Mouse (Mus musculus): ENCODE results near the gene Dnah17. TPM values are rescaled to one million over a fixed set of nuclear protein-coding genes. Genes with fewer than 3 reads are reported as not detected.
A peak's percentile ranks its signal among the peaks of the same experiment; 100 is the strongest.

The Dnah17 gene
- polyA plus RNA-seq, 1 experiment = 0.27 TPM

GRCm38 (mm10) chr11:118096736-118097135 lies 33.7 kb downstream of the Dnah17 start:
- DNase-seq (ENCODE audit: low read depth, low spot score) = no peak
- 47% methylated on average over 2 of the region's 2 CpGs for WGBS

- no peak for DNase-seq (ENCODE audit: low read depth, low spot score)
- WGBS = 76% methylated on average over 9 of the region's 9 CpGs
These were observed 35.4 kb downstream of the Dnah17 start for GRCm38 (mm10) chr11:118095004-118095403.

DNA sequence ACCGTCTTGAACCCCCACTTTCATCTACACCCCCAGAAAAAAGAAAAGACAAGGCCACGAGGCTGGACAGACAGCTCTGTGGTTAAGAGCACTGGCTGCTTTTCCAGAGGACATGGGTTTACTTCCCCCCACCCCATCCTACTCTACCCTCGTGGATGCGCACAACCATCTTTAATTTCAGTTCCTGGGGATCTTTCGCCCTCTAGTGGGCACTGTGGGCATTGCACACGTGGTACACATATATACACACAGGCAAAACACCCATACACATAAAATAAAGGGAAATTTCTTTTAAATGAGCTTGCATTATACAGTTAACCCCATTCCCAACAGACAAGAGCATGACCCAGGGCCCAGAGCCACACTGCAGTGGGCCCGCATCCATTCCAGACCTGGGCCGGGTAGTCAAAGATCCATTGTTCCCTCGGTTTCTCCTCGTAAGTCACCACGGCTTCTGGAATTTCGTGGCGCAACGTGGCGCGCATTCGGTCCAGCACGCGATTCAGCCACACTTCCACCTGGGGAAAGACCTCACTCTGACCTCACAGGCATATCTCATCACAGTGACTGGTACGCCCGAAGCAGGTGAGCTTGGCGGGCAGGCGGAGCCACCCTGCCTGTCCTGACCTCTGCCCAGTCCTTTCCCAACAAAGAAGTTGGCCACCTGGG lies 39.3 kb downstream of the Dnah17 start:
- WGBS = 87% methylated on average over 23 of the region's 23 CpGs
- DNase-seq (ENCODE audit: low read depth, low spot score) = no peak

DNA sequence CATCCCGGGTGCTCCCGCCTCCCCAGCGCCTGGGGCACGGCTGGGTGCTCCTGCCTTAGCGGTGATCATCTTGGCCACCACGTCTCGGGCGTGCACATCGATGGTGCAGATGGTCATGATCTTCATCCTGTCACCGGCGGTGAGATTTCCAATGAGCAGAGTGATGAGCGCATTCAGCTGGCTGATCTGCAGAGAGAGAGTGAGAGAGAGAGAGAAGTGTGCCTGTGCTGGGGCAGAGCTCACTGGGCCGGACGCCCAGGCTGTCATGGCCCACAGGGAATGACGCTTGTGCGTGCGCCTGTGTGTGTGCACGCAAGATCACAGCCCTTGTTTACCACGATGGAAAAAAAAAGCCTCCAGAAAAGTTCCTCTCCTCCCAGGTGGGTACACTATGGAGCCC lies 41.5 kb downstream of the Dnah17 start:
- DNase-seq (ENCODE audit: low read depth, low spot score) = no peak
- 83% methylated on average over 19 of the region's 19 CpGs for WGBS

GRCm38 (mm10) chr11:118085961-118086360 lies 44.5 kb downstream of the Dnah17 start:
- no peak for DNase-seq (ENCODE audit: low read depth, low spot score)
- 43% methylated on average over 8 of the region's 8 CpGs for WGBS

DNA sequence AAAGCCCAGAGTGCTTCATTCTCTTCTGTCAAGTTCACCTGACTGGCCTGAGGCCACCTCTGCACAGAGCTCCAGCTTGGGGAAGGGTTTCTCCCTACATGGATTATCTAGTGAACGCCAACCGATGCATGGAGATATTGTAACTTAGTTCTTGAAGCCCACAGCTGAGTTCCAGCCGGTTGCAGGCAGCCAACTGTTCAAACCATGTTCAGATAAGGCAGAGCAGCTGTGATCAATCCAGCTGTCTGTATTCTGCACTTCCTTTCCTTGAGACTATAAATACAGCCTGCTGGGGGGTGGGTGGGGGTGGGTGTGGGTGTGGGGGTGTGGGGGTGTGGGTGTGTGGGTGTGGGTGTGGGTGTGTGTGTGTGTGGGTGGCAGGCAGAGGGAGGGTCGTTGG lies 45.3 kb downstream of the Dnah17 start:
- WGBS = 39% methylated on average over 4 of the region's 4 CpGs
- DNase-seq (ENCODE audit: low read depth, low spot score) = no peak

GRCm38 (mm10) chr11:118084266-118084665 lies 46.2 kb downstream of the Dnah17 start:
- 87% methylated on average over 3 of the region's 3 CpGs for WGBS
- DNase-seq (ENCODE audit: low read depth, low spot score) = no peak

DNA sequence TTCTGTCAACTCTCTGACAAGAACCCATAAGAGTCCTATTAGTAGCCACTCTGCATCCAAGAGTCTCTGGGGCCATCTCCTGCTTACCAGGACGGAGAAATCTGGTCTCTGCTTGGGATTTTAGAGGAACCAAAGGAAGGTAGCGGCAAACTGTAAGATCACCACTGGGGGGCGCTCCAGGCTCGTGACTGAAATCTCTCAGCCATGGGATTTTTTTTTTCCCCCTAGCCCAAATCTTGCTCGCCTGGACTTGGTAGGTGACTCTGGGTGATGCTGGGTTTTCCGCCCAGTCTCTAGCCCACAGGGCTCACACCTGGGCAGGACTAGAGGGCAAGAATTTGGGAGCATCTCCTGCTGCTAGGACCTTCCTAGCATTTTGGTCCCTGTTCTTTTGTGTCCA lies 46.6 kb downstream of the Dnah17 start:
- WGBS = 17% methylated on average over 6 of the region's 6 CpGs

DNA sequence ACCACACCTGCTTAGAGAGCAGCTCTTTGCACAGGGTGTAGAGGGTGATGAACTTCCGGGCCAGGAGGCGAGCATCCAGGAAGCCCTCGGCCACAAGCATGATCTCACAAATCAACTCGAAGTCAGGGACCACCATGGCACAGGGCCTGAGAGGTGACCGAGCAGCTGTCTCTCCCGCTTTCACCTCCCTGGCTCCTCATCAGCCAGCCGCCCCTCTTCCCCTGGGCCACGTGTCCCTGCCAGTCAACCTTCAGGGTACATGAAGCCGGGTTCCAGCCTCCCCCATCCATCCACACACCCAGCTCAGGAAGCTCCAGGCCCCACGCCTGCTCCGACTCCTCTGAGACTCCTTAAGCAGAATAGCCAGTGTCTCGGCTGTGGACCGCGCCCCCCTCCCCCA lies 48.1 kb downstream of the Dnah17 start:
- no peak for DNase-seq (ENCODE audit: low read depth, low spot score)
- WGBS = 89% methylated on average over 14 of the region's 14 CpGs

More for the DNA sequence above, 46.6 kb downstream of the Dnah17 start:
- DNase-seq (ENCODE audit: low read depth, low spot score) = peak; percentile 13

GRCm38 (mm10) chr11:118079750-118080149 lies 50.7 kb downstream of the Dnah17 start:
- WGBS = 79% methylated on average over 14 of the region's 14 CpGs
- no peak for DNase-seq (ENCODE audit: low read depth, low spot score)

- no peak for DNase-seq (ENCODE audit: low read depth, low spot score)
- 57% methylated on average over 6 of the region's 6 CpGs for WGBS
These were observed 53.5 kb downstream of the Dnah17 start for GRCm38 (mm10) chr11:118076929-118077328.

GRCm38 (mm10) chr11:118075035-118075522 lies 55.4 kb downstream of the Dnah17 start:
- no peak for DNase-seq (ENCODE audit: low read depth, low spot score)
- WGBS = 60% methylated on average over 17 of the region's 17 CpGs

DNA sequence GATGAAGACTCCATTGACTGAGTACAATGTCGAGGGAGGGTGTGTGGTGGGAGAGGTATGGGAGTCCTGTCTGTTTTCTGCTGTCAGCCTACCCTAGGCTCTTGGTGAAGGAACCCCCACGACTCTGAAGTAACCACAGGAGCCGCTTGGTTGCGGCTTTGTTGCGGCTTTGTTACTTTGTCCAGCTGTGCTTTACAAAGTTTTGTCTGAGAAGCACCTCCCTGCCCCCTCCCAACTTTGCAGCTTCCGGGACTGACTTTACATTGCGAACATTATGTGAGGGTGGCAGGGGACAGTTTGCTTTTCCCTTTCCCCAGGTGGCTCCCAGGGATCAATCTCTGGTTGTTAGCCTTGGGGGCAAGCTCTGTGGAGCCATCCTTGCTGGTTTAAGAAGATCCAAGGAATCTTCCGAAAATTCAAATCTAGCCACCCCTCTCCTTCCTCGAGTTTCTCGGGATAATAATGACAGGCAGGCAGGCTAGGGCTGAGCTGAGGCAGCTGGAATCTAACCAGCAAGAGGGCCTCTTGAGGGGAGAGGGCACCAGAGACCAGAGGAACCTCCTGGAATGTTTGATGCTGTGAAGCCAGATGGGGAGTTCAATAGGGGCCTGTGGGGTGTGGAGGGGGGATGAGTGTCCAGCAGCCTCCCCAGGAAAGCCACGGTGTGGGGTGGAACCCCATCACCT lies 59.1 kb downstream of the Dnah17 start:
- 56% methylated on average over 11 of the region's 11 CpGs for WGBS
- no peak for DNase-seq (ENCODE audit: low read depth, low spot score)

GRCm38 (mm10) chr11:118068812-118069332 lies 61.6 kb downstream of the Dnah17 start:
- DNase-seq (ENCODE audit: low read depth, low spot score) = no peak
- WGBS = 53% methylated on average over 16 of the region's 16 CpGs

DNA sequence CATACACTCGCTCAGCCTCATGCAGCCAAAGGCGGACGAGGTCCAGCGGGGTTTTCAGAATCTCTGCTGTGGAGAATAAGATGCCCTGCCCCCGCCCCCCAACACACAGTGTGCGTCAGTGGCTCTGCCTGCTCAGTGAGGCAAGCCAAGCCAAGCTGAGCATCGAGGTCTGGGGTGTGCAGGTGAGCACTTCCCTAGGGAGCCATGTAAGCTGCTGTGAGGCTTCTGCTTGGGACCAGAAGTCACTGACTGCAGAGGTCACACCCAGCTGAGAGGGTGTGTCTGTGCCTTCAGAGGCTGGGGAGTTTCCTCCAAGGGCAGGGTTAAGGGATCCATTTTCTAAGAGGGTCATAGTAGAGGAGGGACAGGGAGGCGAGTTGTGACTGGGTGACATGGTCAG lies 62.8 kb downstream of the Dnah17 start:
- DNase-seq (ENCODE audit: low read depth, low spot score) = no peak
- 77% methylated on average over 8 of the region's 8 CpGs for WGBS

GRCm38 (mm10) chr11:118060038-118060437 lies 70.4 kb downstream of the Dnah17 start:
- DNase-seq (ENCODE audit: low read depth, low spot score) = no peak
- WGBS = 67% methylated on average over 14 of the region's 14 CpGs

- no peak for DNase-seq (ENCODE audit: low read depth, low spot score)
- WGBS = 62% methylated on average over 10 of the region's 10 CpGs
These were observed 71.6 kb downstream of the Dnah17 start for GRCm38 (mm10) chr11:118058872-118059271.

- 66% methylated on average over 12 of the region's 12 CpGs for WGBS
- no peak for DNase-seq (ENCODE audit: low read depth, low spot score)
These were observed 72.1 kb downstream of the Dnah17 start for GRCm38 (mm10) chr11:118058367-118058766.

DNA sequence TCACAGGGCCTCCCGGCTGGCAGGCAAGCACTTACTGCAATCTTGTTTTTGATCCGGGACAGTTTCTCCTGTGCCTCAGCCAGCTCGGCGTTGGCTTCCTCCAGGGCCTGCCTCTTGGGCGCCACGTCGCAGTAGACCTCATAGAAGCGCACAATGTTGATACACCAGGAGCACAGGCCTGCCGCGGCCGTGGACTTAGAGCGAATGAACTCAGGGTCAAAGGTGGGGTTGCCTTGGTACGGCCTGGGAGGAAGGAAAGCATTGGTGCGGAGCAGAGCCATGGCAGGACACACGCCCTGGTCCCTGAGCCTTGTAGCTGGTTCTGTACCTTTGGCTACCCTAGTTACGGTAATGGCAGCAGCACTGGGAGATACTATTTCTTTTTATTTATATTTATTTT lies 80.3 kb downstream of the Dnah17 start:
- 75% methylated on average over 16 of the region's 16 CpGs for WGBS
- no peak for DNase-seq (ENCODE audit: low read depth, low spot score)

DNA sequence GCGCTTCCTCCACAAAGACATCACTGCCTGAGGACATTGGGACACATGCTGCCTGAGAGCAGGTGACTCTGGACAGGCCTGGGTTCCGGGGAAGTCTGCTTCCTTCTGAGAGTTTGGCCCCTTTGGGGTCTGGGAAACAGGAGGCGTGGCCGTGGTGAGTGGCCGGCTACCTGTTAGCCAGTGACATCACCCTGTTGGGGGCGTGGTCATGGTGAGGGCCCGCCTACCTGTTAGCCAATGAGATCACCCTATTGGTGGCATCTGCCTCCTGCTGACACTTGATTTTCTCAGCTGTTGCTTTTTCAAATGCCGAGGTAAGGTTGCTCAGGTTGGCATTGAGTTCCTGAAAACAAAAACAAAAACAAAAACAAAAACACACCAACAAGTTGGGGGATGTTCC lies 80.8 kb downstream of the Dnah17 start:
- DNase-seq (ENCODE audit: low read depth, low spot score) = no peak
- 28% methylated on average over 8 of the region's 8 CpGs for WGBS

DNA sequence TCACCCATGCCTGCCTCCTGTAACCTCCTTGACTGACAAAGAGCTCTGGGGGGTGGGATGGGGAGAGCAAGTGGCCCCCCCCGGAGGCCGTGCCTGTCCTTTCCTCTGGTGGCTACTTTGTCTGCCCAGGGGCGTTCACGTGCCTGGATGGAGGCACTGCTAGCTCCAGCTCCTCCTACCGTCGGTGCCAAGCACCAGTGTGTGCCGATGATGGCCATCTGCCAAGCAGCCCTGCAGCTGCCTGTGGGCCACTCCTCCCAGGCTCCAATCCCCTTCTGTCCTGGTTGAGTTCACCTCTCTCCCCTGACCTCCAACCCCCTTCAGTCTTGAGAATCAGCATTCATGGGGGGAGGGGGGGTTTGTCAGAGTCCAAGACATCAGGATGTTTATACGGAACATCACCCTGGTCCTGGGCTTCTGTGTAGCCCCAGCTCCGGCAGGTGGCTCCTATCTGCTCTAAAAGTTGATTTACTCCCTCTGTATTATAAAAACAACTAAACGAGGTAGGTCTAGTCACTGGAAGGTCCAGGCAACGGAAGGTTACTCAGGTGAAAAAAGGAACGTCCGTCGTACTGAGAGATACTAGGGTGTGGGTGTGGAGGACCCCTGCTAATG lies 87.0 kb downstream of the Dnah17 start:
- 32% methylated on average over 14 of the region's 14 CpGs for WGBS
- DNase-seq (ENCODE audit: low read depth, low spot score) = no peak
